Mouse (Mus musculus) kidney, postnatal 0 days (tissue): ENCODE data around the gene Mapk9. TPM values are rescaled to one million over a fixed set of nuclear protein-coding genes. Genes with fewer than 3 reads are reported as not detected.

Experiments used
- ATAC-seq: fragments of 200-750 bp; cut with Nextera tagmentation; replicated peaks from 2 replicates; pipeline ENCODE4 v1.8.0; 2017; ENCODE audit warnings: low read depth, moderate number of reproducible peaks, moderate TSS enrichment, moderate library complexity; ENCODE audit not compliant: low FRiP score
- DNase-seq: peaks from one replicate; pipeline ENCODE4 v3.0.0-alpha.2; 2016; ENCODE audit warnings: low spot score
- H3K27ac ChIP-seq: fragments of 300-500 bp; sonication (generic); 2 replicates; pipeline ENCODE4 v1.5.1; 2014; ENCODE audit warnings: mild to moderate bottlenecking
- H3K27me3 ChIP-seq: fragments of 300-500 bp; sonication (generic); 2 replicates; pipeline ENCODE4 v1.6.1; 2014; ENCODE audit warnings: low read length, mixed read lengths; ENCODE audit not compliant: insufficient read depth
- H3K36me3 ChIP-seq: fragments of 300-500 bp; sonication (generic); 2 replicates; pipeline ENCODE4 v1.6.1; 2014; ENCODE audit warnings: low read length, mixed read lengths; ENCODE audit not compliant: insufficient read depth
- H3K4me1 ChIP-seq: fragments of 300-500 bp; sonication (generic); replicated peaks from 2 replicates; pipeline ENCODE4 v1.6.1; 2014; ENCODE audit warnings: antibody characterized with exemption, low read length, mixed read lengths; ENCODE audit not compliant: insufficient read depth
- H3K4me2 ChIP-seq: fragments of 300-500 bp; sonication (generic); 2 replicates; pipeline ENCODE4 v1.6.1; 2014; ENCODE audit warnings: mild to moderate bottlenecking, low read length, moderate library complexity, mixed read lengths
- H3K4me3 ChIP-seq: fragments of 300-500 bp; sonication (generic); replicated peaks from 2 replicates; pipeline ENCODE4 v1.5.1; 2014; ENCODE audit warnings: low read depth, low read length
- H3K9ac ChIP-seq: fragments of 300-500 bp; sonication (generic); 2 replicates; pipeline ENCODE4 v1.6.1; 2014; ENCODE audit warnings: low read depth, low read length
- H3K9me3 ChIP-seq: fragments of 300-500 bp; sonication (generic); replicated peaks from 2 replicates; pipeline ENCODE4 v1.6.1; 2016; ENCODE audit warnings: low read length, inconsistent platforms, mixed read lengths
- CTCF ChIP-seq: IDR thresholded peaks from 2 replicates; pipeline ENCODE4 v1.5.1; 2016; ENCODE audit warnings: antibody characterized with exemption, low read depth, mild to moderate bottlenecking, moderate library complexity
- WGBS: fragments of 180-500 bp; shearing (Covaris S2); extraction: QIAGEN DNeasy Blood & Tissue Kit; methylation state at CpG from one replicate; pipeline ENCODE4 v1.1.7; 2014; 5-methylcytosine and 5-hydroxymethylcytosine counted together
- polyA plus RNA-seq: library from polyadenylated mRNA; unstranded; fragments of >200 nt; fragmentation: Nextera tagmentation; extraction: Ambion mirVana; gene quantifications from 2 replicates; pipeline ENCODE4 v1.2.1, GENCODE M21; 2015

The Mapk9 gene
- polyA plus RNA-seq, 1 experiment from 2014 or later: 25.5 TPM

GRCm38 (mm10) chr11:49879950-49880642 is 33.5 kb downstream of the Mapk9 start:
- H3K27me3 ChIP-seq: no peaks in the 10 kb centered on the region

GRCm38 (mm10) chr11:49883394-49883793 is 36.8 kb downstream of the Mapk9 start:
- H3K4me1 ChIP-seq: no peaks in the 10 kb centered on the region

More at GRCm38 (mm10) chr11:49879950-49880642, 33.5 kb downstream of the Mapk9 start:
- no peaks in the 10 kb centered on the region for H3K9me3 ChIP-seq
- no peaks in the 10 kb centered on the region for H3K4me1 ChIP-seq
- H3K9ac ChIP-seq: no peak overlapping the region
- H3K4me3 ChIP-seq: no peak overlapping the region
- no peak overlapping the region for H3K4me2 ChIP-seq
- no peak overlapping the region for H3K27ac ChIP-seq
- no peak for TF ChIP-seq CTCF
- H3K36me3 ChIP-seq: peaks cover 28% of the 10 kb centered on the region
- no peak for ATAC-seq
- DNase-seq: no peak
- WGBS: 87% methylated on average over 3 of the region's 3 CpGs

GRCm38 (mm10) chr11:49888469-49888868 is 41.9 kb downstream of the Mapk9 start:
- no peak overlapping the region for H3K4me3 ChIP-seq
- no peaks in the 10 kb centered on the region for H3K27me3 ChIP-seq
- 87% methylated on average over 5 of the region's 5 CpGs for WGBS
- H3K36me3 ChIP-seq: peaks cover 9% of the 10 kb centered on the region
- no peaks in the 10 kb centered on the region for H3K9me3 ChIP-seq
- DNase-seq (no peak), ATAC-seq (no peak)
- no peak overlapping the region for H3K9ac ChIP-seq
- no peak overlapping the region for H3K27ac ChIP-seq
- TF ChIP-seq CTCF: no peak
- no peaks in the 10 kb centered on the region for H3K4me1 ChIP-seq
- no peak overlapping the region for H3K4me2 ChIP-seq

More at GRCm38 (mm10) chr11:49883394-49883793, 36.8 kb downstream of the Mapk9 start:
- 86% methylated on average over 3 of the region's 3 CpGs for WGBS
- TF ChIP-seq CTCF: no peak
- Histone ChIP-seq H3K27ac (no peak overlapping the region), H3K9ac (no peak overlapping the region), H3K36me3 (peaks cover 30% of the 10 kb centered on the region), H3K27me3 (no peaks in the 10 kb centered on the region), H3K9me3 (no peaks in the 10 kb centered on the region), H3K4me3 (no peak overlapping the region), H3K4me2 (no peak overlapping the region)
- DNase-seq: no peak
- no peak for ATAC-seq

GRCm38 (mm10) chr11:49891993-49892392 is 45.4 kb downstream of the Mapk9 start:
- H3K9ac ChIP-seq: no peak overlapping the region
- no peaks in the 10 kb centered on the region for H3K4me1 ChIP-seq
- H3K4me3 ChIP-seq: no peak overlapping the region
- no peak overlapping the region for H3K27ac ChIP-seq
- ATAC-seq: no peak
- no peak for TF ChIP-seq CTCF
- 91% methylated on average over 5 of the region's 5 CpGs for WGBS
- peaks cover 5% of the 10 kb centered on the region; the same call in 1 of the 2 replicates for H3K36me3 ChIP-seq
- no peak overlapping the region for H3K4me2 ChIP-seq
- DNase-seq: no peak
- no peaks in the 10 kb centered on the region for H3K9me3 ChIP-seq
- H3K27me3 ChIP-seq: no peaks in the 10 kb centered on the region

GRCm38 (mm10) chr11:49893806-49894205 is 47.3 kb downstream of the Mapk9 start:
- H3K27me3 ChIP-seq: no peaks in the 10 kb centered on the region
- no peak overlapping the region for H3K9ac ChIP-seq
- H3K9me3 ChIP-seq: no peaks in the 10 kb centered on the region
- WGBS: 64% methylated on average over 11 of the region's 11 CpGs
- no peak overlapping the region for H3K4me2 ChIP-seq
- H3K4me3 ChIP-seq: no peak overlapping the region
- TF ChIP-seq CTCF: no peak
- ATAC-seq: no peak
- H3K27ac ChIP-seq: no peak overlapping the region
- no peaks in the 10 kb centered on the region for H3K4me1 ChIP-seq
- H3K36me3 ChIP-seq: no peaks in the 10 kb centered on the region
- DNase-seq: no peak

- H3K36me3 ChIP-seq: no peaks in the 10 kb centered on the region
- ATAC-seq (no peak), DNase-seq (no peak)
- H3K4me2 ChIP-seq: no peak overlapping the region
- 49% methylated on average over 6 of the region's 6 CpGs for WGBS
- no peaks in the 10 kb centered on the region for H3K9me3 ChIP-seq
- peaks cover 2% of the 10 kb centered on the region; the same call in 1 of the 2 replicates for H3K27me3 ChIP-seq
- H3K27ac ChIP-seq: no peak overlapping the region
- no peak for TF ChIP-seq CTCF
- H3K4me3 ChIP-seq: no peak overlapping the region
- no peak overlapping the region for H3K9ac ChIP-seq
- H3K4me1 ChIP-seq: no peaks in the 10 kb centered on the region
Measured at GRCm38 (mm10) chr11:49895966-49896590, 49.5 kb downstream of the Mapk9 start.
